Mouse (Mus musculus) layer of hippocampus, adult 11-12 months (tissue): ENCODE measurements around the gene Cldn11.

ENCODE experiments used
- DNase-seq: peaks from one replicate; pipeline ENCODE4 v3.0.0; 2022; ENCODE audit warnings: low spot score

Cldn11 gene

GRCm38 (mm10) chr3:31160046-31160445, 10.3 kb downstream of the Cldn11 start:
- no peak for DNase-seq

GRCm38 (mm10) chr3:31161336-31161735, 11.6 kb downstream of the Cldn11 start:
- no peak for DNase-seq

- DNase-seq: no peak
Observed at GRCm38 (mm10) chr3:31162860-31163259, 13.1 kb downstream of the Cldn11 start.

- no peak for DNase-seq
Observed at GRCm38 (mm10) chr3:31165803-31166202, 16.1 kb downstream of the Cldn11 start.

- peak; percentile 74 for DNase-seq
Observed at GRCm38 (mm10) chr3:31166365-31166871, 16.7 kb downstream of the Cldn11 start.

- DNase-seq: no peak
Observed at GRCm38 (mm10) chr3:31190342-31190741, 40.6 kb downstream of the Cldn11 start.

GRCm38 (mm10) chr3:31191402-31191801, 41.7 kb downstream of the Cldn11 start:
- no peak for DNase-seq

- DNase-seq: no peak
Observed at GRCm38 (mm10) chr3:31199162-31199877, 49.6 kb downstream of the Cldn11 start.

GRCm38 (mm10) chr3:31203947-31204346, 54.2 kb downstream of the Cldn11 start:
- DNase-seq: no peak

GRCm38 (mm10) chr3:31205167-31205566, 55.4 kb downstream of the Cldn11 start:
- no peak for DNase-seq

- DNase-seq: no peak
Observed at GRCm38 (mm10) chr3:31208046-31208445, 58.3 kb downstream of the Cldn11 start.

GRCm38 (mm10) chr3:31208458-31208994, 58.8 kb downstream of the Cldn11 start:
- no peak for DNase-seq

GRCm38 (mm10) chr3:31209001-31209400, 59.3 kb downstream of the Cldn11 start:
- DNase-seq: peak; percentile 63

GRCm38 (mm10) chr3:31212205-31213038, 62.7 kb downstream of the Cldn11 start:
- DNase-seq: no peak

GRCm38 (mm10) chr3:31213802-31214201, 64.1 kb downstream of the Cldn11 start:
- peak; percentile 49 for DNase-seq
